Mouse (Mus musculus): Measurements from ENCODE around the gene Mef2b.

DNA sequence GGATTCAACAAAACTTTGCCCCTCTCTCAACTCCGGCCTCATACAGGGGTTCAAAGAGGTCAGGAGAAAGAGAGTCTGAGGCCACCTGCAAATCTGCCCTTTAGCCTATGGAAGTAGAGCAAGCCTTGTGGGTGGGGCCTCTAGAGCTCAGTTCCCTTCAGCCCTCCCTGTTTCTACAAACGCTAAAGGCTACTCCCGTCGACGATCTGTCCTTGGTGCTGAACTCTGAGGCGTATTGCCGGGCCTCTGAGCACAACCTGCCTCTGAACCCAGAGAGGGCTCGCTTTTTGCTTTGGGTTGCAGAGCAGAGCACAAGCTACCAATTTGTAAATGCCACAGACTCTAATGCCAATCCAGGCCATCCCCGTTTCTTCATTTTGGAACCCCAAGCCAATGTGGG, 21.9 kb upstream of the Mef2b start:
- TF ChIP-seq POLR2AphosphoS2 (IDR thresholded peaks at IDR 0.05; ENCODE audit: insufficient read length, low read depth), result no peak
- no peak for TF ChIP-seq MAX (IDR thresholded peaks at IDR 0.05; ENCODE audit: low read depth)
- TF ChIP-seq E2F4 (IDR thresholded peaks at IDR 0.05; ENCODE audit: insufficient read depth), result no peak
- TF ChIP-seq POLR2A (IDR thresholded peaks at IDR 0.05; ENCODE audit: insufficient read length, low read depth), result no peak
- TF ChIP-seq USF1 (IDR thresholded peaks at IDR 0.05; ENCODE audit: low read depth), result no peak
- TF ChIP-seq TCF12 (IDR thresholded peaks at IDR 0.05; ENCODE audit: insufficient read depth, poor library complexity, severe bottlenecking), result no peak
- TF ChIP-seq REST (IDR thresholded peaks at IDR 0.05; ENCODE audit: insufficient read depth, insufficient read length), result peak; percentile 3
- TF ChIP-seq MYOD1 (IDR thresholded peaks at IDR 0.05; ENCODE audit: control insufficient read depth in 1 of 3, insufficient read length in 2 of 3, low read depth in 2 of 3), result no peak
- TF ChIP-seq TCF3 (IDR thresholded peaks at IDR 0.05; ENCODE audit: insufficient read length, low read depth), result no peak

Data from myocyte (in vitro differentiated cells).